Mouse (Mus musculus) retina, embryonic 14.5 days (tissue): ENCODE results near the gene Ilvbl.
"Not testable (repeated sequence)": the region's sequence is repeated elsewhere in the genome, so short reads cannot be mapped to it uniquely, and the experiment has no call there.

Experiments
- DNase-seq: peaks from one replicate; pipeline ENCODE4 v3.0.0-alpha.2; 2015; ENCODE audit warnings: low spot score

Gene Ilvbl

DNA sequence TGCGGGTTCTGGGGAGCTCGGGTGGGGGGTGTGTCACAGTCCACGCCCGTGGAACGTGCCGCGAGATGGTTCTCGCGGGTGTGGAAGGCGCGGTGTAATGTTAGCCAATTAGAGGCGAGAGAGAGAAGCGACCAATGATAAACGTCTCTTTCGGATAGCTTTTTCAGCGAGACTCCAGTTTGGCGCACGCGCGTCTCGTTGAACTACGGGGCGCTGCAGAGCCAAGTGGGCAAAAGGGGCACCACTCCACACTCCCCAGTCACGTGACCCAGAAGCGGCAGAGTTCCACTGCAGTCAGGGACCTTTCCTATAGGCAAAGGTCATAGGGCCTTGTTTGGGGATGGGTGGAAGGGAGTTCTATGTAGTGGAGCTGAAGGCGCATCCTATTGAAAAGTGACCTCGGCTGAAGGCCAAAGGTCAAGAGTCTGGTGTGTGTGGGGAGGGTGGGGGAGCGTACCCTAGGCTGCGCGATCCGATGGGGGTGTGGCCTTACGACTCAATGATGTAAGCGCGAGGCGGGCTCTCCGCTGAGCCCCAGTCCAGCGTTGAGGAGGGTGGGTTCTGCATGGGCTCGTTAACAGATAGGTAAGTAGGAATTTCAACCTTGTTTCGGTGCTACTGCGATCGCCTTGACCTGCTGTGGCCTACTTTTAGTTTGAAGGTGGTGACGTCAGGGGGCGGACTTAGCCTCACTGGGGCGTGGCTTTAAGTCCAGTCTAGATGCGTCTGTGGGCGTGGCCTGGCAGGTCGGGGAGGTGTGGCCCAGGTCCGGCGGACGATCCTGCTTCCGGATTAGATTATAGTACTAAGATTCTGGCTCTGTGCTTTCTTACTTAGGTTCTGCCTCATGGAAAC is at the start of gene Ilvbl:
Gene Ilvbl, plus strand, starts transcription at position 97 of the 855 bp plus-strand sequence.
- peak; percentile 96 for DNase-seq

DNA sequence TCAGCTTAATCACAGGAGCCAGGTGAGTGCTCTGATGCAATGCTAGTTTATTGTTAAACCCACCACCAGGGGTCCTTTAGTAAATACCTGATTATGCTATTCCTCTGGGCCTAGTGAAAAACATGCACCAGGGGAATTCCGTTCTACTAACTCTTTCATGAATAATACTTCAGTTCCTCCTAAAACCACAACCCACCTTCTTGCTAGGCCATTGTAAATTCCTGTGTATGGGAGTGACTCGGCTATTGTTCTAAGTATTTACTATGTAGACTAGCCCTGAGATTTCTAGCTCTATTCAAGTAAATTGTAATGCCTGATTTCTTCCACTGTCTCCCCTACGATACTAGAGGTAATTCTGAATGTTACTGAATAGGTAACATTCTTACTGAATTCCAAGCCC is 49.1 kb upstream of the Ilvbl start:
- DNase-seq = not testable (repeated sequence)

DNA sequence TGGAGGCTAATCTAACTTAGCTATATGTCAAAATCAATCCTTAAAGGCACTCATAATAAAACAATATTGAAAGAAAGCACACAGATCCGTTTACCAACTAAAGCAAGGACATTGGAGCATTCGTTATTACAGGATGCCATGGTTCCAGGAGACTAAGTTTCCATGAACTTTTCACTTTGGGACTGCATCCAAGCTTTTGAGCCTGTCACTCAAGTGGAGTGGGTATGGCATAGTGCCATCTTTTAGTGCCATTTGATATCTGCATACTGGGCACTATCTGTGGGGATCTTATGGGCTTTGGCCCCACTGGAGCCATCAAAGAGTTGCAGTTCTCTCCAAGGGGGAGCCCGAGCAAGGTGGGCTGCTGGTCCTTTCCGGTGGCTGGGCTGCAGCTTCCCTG is 48.6 kb upstream of the Ilvbl start:
- DNase-seq = no peak

DNA sequence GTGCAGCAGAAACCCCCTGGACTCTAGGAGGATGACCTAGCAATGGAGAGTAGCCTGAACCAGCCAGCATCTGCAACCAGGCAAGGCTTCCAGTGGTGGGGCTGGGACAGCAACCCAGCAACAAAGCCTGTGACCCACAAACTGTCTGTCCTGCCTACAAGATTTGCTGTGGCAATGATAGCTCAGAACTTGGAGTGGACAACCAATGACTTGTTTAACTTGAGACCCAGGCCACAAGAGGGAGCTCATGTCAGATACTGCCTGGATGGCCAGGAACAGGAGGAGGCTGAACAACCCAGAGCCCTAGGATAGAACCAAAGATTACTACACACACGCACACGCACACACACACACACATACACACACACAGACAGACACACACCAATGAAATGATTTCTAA is 33.2 kb upstream of the Ilvbl start:
- DNase-seq = peak; percentile 32

DNA sequence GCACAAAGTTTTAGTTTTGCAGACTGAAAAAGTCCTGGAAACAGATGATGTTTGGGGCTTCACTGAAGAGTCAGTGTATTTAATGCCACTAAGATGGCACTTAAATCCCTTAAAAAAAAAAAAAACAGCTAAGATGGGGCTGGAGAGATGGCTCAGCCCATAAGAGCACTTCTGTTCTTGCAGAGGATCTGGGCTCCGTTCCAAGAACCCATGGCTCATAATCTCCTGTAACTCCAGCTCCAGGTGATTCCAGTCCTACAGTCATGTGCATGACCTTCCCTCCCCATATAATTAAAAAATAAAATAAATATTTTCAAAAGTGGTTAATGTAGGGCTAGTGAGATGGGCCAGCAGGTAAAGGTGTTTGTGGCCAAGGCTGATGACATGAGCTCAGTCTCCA is 9.1 kb upstream of the Ilvbl start:
- DNase-seq = no peak

DNA sequence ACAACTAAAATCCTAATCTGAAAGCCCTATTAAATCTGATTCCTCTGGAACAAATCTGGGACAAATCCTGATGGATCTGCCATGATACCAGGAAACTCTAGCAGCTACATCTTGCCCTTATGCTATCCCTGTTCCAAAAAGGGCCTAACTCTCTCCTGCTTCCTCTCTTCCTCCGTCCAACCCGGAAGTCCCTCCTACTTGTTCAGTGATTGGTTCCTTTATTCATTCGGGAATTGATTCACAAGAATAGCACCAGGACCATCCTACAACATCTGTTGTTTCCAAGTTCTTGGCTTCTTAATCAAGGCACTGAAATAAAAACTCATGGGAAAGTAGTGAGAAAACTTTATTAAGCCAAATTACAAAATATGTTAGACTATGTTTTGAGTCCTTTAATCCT is 5.0 kb upstream of the Ilvbl start:
- DNase-seq = no peak

DNA sequence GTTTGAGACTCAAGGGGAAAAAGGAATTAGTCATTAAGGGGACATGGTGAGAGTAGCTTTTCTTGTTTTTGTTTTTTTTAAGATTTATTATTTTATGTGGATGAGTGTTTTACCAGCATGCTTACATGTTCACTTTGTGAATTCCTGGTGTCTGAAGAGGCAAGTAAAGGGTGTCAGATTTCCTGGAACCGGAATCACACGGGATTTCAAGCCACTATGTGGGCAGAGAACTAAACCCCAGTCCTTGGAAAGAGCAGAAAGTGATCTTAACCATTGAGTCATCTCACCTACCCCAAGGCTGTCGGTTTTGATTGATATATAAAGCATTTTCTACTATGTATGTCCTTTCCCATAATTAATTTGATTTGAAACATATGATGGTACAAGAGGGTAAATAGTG is 4.5 kb upstream of the Ilvbl start:
- DNase-seq = no peak

DNA sequence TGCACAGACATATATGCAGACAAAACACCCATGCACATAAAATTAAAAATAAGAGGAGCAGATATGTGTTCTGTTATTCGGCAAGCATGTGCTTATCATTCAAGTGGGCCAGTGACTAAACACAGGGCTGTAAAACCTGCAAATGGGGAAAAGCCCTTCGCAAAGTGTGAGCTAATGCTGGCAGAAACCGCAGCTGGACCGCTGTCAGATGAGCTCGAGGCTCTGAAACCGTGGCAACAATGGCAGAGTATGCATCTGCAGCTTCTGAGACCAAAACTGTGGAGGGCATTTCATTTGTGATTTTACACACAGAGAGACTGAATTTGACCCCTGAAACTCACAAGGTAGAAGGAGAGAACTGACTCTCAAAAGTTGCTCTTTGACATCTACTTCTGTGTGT is 3.7 kb upstream of the Ilvbl start:
- no peak for DNase-seq

DNA sequence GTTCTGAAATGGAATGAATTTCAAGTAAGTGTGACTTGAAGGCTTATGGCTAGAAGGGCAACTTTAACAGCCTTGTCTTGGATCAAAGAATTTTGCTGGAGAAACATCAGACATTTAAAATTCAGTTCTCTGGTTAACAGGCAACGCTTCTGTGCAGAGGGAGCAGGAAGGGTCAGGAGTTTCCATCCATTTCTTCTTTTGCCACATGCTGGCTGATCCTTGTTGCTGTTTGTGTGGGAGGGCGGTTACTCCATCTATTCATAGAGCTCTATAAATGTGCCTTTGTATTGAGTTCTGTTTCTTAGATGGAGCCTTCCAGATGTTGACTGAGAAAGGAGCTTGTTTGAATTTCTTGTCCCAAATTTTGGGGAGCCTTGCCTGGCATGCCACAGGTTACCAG is 3.2 kb upstream of the Ilvbl start:
- DNase-seq = no peak

DNA sequence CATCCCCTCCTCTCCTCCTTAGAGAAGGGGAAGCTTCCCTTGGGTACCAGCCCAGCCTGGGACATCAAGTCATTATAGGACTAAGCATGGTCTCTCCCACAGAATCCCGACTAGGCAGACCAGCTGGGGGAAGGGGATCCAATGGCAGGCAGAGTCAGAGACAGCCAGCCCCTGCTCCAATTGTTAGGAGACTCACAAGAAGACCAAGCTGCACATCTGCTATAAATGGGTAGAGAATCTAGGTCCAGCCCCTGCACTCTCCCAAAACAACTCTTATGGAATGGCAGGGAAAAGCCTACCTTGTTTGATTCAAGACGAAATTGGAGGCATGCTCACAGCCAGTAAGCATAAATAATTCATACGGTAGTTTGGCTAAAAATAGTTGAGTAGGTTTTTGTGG is 920 bp upstream of the Ilvbl start:
- DNase-seq = no peak

DNA sequence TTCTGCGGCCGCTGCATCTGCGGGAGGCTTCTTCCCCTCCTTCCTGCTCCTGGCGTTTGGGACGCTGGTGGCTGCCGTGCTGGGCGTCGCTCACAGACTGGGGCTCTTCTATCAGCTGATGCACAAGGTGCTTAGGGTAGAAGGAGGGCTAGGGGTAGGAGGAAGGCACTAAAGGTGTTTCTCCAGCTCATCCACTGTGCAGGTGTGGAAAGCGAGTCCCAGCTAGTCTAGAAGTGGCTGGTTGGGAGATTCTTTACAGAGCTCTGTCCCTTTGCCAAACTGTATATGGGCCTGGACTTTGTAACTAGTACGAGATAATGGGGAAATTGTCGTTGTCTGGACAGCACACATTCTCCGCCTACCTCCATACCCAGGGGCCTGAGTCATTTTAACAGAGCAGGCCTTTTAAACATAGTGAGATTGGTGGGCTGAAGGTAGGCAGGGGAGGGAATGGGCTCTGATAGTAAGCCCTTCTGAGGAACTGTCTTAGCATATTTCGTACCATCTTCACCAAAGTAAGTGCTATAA is 1.0 kb downstream of the Ilvbl start:
- no peak for DNase-seq

DNA sequence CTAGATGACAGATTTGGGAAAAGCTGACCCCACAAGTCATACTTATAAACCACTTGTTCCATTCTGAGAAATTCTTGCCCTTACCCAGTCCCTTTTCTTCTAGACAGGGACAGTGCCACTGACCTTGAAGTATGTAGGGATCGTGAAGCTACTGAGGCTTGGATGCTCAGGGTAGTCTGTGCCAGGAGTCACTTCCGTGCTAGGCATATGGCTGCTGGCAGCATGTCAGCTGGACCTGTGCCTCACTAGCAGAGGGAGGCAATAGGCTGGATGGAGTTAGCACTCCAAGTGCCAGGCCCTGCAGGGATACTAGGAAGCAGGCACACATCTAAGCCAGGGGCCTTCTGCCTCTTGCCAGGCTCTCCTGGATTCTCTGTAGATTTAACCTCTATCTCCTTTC is 1.5 kb downstream of the Ilvbl start:
- DNase-seq = no peak

DNA sequence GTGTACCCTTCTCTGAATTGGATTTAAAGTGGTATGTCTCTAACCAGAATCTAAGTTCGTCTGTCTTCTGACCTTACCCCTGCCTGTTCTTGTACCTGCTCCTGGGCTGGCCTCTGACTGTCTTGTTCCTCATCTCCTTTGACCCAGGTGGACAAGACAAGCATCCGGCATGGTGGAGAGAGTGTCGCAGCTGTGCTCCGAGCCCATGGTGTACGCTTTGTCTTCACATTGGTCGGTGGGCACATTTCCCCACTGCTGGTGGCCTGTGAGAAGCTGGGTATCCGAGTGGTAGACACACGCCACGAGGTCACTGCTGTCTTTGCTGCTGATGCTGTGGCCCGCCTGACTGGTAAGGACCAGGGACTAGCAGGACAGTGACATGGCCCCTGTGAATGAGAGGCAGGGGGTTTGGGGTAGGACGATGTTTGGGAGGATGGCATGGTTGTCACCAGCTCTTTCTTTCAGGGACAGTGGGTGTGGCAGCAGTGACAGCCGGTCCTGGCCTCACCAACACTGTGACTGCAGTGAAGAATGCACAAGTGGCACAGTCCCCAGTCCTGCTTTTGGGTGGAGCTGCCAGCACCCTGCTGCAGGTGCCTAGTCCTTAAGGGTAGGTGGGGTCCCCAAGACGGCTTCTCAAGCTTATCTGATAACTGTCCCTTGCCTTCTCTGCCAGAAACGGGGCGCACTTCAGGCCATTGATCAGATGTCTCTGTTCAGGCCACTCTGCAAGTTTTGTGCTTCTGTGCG is 2.5 kb downstream of the Ilvbl start:
- no peak for DNase-seq

DNA sequence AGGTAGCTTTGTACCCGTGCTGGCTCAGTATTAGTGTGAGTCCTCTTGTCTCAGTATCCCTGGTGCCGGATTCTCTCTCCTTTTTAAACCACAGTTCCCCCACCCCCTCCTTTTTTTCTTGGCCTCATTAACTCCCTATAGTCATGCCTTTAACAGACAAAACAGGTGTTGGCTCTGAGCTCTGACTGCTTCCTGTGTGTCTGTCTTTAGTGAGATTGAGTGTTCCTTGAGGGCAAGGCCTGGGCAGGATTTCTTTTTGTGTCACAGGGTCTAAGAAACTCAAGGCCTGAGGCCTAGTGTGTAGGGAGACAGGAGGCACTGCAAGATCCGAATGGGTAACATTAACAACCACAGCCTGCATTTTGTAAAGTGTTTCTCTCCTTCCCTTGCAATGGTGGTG is 4.1 kb downstream of the Ilvbl start:
- DNase-seq = no peak

DNA sequence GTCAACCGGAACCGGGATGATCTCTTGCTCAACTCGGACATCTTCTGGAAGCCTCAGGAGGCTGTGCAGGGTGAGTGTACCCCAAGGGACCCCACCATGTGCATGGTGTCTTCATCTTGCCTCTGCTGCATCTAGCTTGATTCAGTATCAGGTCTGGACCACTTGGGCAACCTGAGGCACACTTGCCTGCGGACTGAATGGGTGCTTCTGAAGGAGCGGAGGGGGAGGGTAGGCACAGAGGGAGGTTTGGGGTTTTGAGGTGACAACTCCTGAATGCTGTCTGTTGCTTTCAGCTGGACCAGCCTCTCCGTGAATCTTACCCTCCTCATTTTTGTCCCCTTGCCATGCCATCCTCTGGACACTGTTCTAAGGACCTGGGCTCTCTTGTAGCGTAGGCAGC is 7.0 kb downstream of the Ilvbl start:
- no peak for DNase-seq

DNA sequence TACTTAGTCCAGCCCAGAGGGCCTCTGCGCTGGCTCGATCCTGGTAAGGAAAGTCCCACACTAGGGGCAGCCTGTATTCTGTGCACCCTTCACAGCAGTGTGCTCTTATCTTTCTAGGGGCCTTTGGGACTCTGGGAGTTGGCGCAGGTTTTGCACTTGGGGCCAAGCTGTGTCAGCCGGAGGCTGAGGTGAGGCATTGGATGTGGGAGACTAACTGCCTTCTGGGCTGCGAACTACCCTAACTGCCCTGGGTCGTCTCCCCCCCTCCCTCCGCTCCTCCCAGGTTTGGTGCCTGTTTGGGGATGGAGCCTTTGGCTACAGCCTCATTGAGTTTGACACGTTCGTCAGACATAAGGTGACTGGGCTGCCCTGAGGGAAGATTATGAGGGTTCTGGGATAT is 9.2 kb downstream of the Ilvbl start:
- no peak for DNase-seq

DNA sequence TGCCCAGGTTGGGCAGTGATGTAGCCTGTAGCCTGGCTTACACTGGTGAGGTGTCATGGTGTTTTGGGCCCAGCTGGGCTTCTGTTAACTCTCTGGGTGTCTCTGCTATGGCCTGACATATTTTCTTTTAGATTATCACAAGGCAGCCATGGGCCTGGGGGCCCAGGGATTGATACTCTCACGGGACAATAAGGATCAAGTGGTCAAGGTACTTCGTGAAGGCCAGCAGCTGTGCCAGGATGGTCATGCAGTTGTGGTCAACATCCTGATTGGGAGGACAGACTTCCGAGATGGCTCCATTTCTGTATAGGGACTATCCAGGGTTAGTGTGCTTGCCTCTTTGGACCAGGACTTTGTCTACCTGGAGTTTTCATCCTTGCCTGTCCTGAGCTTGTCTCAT is 9.8 kb downstream of the Ilvbl start:
- no peak for DNase-seq

DNA sequence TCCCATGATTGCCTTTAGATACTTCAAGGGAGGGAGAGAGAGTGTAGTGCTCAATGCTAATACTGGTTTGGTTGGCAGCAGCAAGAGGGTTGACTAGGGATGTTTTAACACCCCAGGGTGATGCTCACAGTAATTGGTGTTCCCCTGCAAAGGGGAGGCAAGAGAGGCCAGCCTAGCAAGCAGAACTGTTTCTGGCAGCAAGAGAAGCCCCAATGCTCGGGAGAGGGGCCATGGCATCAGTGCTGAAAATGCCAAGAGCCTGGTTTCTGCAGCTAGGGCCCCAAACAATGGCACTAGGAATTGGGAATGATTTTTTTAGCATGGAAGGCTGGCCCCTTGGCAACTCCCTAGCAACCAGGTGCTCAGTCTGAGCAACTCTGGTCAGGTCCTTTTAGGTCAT is 10.8 kb downstream of the Ilvbl start:
- no peak for DNase-seq

DNA sequence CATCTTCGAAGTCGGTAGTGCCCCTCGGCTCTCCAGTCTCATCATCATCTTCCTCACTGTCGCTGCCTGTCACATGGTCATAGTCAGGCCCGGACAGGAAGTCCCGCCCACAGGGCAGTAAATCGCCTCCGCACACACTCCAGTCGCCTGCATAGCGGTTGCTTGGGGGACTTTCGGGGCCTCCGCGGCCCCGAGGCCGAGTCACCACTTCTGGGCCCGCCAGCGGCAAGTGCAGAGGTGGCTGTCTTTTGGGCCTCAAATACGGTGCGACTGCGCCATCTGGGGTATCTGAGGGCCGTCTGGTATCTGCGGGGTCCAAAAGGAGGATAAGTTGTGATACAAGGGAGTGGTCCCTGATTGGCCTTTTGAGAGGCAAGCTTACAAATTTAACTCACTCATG is 11.5 kb downstream of the Ilvbl start:
- DNase-seq = no peak

DNA sequence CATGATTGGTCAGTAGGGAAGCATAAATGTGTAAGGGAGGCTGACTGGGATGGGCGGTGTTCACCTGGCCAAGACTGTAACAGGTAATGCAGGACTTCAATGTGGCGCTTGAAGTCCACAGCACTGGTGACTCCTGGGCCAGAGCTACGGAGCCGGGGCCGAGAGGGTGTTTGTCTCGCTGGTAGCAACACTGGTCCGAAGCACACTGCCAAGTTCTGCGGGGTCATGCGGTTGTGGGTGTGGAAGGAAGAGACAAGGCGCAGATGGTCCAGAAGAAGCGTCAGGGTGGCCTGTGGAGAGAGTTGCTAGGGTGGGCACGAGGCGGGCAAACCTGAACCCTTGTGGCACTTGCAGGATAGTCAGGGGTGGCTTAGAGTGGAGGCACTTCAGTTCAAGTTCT is 11.9 kb downstream of the Ilvbl start:
- no peak for DNase-seq

DNA sequence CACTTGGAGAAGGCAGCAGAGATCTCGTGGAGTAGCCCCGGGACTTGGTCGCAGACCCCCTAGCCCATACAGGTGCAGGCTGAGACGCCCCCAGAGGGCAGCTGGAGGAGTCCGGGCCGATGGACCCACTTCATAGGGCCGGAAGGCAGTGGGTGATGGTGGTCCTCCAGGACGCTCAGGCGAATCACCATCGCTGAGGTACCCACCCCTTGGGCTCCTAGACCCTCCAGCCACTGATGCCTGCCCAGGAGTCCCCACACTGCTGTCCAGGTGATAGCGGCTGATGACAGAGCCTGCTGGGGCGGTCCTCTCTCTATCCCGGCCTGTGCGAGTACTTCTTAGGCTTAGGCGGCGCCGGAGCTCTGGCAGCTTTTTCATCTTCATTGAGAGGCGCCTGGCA is 15.1 kb downstream of the Ilvbl start:
- DNase-seq = no peak

DNA sequence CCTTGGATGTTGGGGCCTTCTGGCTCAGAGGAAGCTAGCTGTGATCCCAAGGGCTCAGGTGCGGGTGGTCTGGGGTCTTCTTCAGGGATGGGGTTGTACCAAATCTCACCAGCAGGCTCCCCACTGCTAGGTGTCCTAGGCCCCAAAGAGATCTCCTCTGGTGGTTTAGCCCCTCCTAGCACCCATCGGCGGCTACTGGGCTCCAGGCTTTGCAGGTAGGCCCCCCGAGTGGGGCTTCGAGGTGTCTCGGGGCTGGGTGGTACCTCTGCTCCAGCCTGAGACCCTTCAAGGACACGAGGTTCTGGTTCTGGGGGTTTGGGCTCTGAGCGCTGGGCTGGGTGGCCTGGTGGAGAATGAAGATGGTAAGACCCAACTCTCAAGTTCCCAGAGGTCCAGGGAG is 15.8 kb downstream of the Ilvbl start:
- no peak for DNase-seq

DNA sequence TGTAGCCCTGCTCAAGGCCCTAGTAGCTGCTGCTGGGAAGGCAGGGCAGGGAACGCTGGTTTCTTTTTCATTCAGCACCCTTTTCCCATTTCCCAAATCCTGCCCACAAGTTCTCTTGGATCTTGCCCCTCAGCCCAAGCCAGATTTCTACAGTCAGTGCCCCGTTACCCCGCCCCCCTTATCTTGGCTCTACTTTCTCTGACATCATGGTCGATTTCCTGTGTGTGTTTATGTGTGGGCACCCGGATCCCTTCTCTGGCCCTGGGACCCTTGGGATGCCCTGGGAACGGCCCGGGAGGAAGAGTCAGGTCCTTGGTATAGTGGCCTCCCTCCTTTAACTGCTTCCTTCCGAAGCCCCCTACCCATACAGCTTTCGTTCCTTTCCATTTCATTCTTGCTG is 16.6 kb downstream of the Ilvbl start:
- no peak for DNase-seq
